Mouse (Mus musculus): ENCODE measurements around the gene Olfr1339. TPM values are rescaled to one million over a fixed set of nuclear protein-coding genes. Genes with fewer than 3 reads are reported as not detected.

Olfr1339 gene
- not detected in 2 replicates for polyA plus RNA-seq (2011; ENCODE audit: insufficient read length, low read depth, missing spikeins)

DNA sequence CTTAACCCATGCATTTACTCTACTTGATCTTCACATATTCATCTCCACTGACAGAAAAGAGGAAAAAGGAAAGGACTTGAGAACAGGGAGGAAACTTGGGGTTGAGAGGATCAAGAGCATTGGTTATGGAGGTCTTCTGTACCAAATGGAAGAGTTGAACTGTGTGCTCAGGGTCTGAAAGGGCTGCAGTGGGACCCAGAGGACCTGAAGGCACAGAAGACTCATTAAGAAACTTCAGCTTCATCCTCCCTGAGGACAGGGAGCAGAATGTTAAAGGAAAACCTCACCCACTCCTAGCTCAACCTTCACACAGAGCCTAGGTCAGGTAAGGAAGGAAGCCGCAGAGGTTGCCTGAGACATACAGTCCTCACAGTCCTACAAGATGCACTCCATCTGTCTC, at the start of gene Olfr1339:
Olfr1339 (plus strand) TSS at position 301 of the 400 bp plus-strand sequence.
- TF ChIP-seq POLR2A (IDR thresholded peaks at IDR 0.05; ENCODE audit: low read depth, low read length) (no peak), CTCF (IDR thresholded peaks at IDR 0.05; ENCODE audit: borderline replicate concordance, insufficient read depth, low read length) (no peak)
- no peak within 1 kb of the TSS for H3K27ac ChIP-seq (ENCODE audit: insufficient read depth, low read length)
- H3K4me1 ChIP-seq (ENCODE audit: control insufficient read depth, insufficient read depth, low read length) = no peaks in the 10 kb centered on the region
- H3K4me3 ChIP-seq (ENCODE audit: insufficient read depth, low read length) = no peak within 1 kb of the TSS

GRCm38 (mm10) chr4:118687086-118687485, 44.9 kb upstream of the Olfr1339 start:
- Histone ChIP-seq H3K4me1 (ENCODE audit: control insufficient read depth, insufficient read depth, low read length) (no peaks in the 10 kb centered on the region), H3K27ac (ENCODE audit: insufficient read depth, low read length) (no peak overlapping the region), H3K4me3 (ENCODE audit: insufficient read depth, low read length) (no peak overlapping the region)
- TF ChIP-seq POLR2A (IDR thresholded peaks at IDR 0.05; ENCODE audit: low read depth, low read length) = no peak
- TF ChIP-seq CTCF (IDR thresholded peaks at IDR 0.05; ENCODE audit: borderline replicate concordance, insufficient read depth, low read length) = no peak

DNA sequence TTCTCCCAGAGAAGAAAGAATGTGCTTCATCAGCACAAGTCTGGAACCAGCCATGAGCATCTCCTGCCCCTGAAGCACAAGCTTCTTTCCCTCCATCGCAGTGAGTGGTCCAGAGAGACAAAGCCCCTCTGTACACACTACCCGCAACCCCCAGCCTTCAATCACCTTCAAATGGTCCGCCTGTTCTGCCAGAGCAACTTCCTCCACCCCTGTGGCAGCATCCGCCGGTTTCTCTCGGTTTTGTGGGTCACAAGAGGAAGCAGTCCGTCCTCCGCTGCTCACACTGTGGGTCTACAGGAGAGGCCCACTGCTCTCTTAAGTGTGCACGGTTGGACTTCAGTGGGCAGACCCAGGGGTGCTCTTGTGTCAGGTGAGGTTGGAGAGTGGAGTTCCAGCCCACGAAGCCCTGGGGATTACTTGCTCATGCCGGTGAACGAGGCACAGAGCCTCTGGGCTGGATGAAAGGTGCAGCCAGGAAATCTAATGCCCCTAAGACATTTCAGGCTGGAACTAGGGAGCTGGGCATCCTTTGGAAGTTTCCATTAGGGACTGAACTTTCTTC, 39.5 kb upstream of the Olfr1339 start, which contains the start of gene Olfr1342:
Olfr1342 (minus strand) TSS at position 345 of the 562 bp plus-strand sequence.
- Histone ChIP-seq H3K4me3 (ENCODE audit: insufficient read depth, low read length) (no peak within 1 kb of the TSS), H3K4me1 (ENCODE audit: control insufficient read depth, insufficient read depth, low read length) (no peaks in the 10 kb centered on the region), H3K27ac (ENCODE audit: insufficient read depth, low read length) (no peak within 1 kb of the TSS)
- TF ChIP-seq CTCF (IDR thresholded peaks at IDR 0.05; ENCODE audit: borderline replicate concordance, insufficient read depth, low read length) (no peak), POLR2A (IDR thresholded peaks at IDR 0.05; ENCODE audit: low read depth, low read length) (no peak)

- no peak for TF ChIP-seq CTCF (IDR thresholded peaks at IDR 0.05; ENCODE audit: borderline replicate concordance, insufficient read depth, low read length)
- TF ChIP-seq POLR2A (IDR thresholded peaks at IDR 0.05; ENCODE audit: low read depth, low read length) = no peak
- Histone ChIP-seq H3K4me1 (ENCODE audit: control insufficient read depth, insufficient read depth, low read length) (no peaks in the 10 kb centered on the region), H3K27ac (ENCODE audit: insufficient read depth, low read length) (no peak overlapping the region), H3K4me3 (ENCODE audit: insufficient read depth, low read length) (no peak overlapping the region)
Measured at GRCm38 (mm10) chr4:118693812-118694211, 38.2 kb upstream of the Olfr1339 start.

GRCm38 (mm10) chr4:118703223-118703622, 28.8 kb upstream of the Olfr1339 start, which contains the start of gene Olfr1341:
Gene Olfr1341, plus strand, starts transcription at chr4:118703523.
- H3K4me1 ChIP-seq (ENCODE audit: control insufficient read depth, insufficient read depth, low read length) = no peaks in the 10 kb centered on the region
- H3K27ac ChIP-seq (ENCODE audit: insufficient read depth, low read length) = no peak within 1 kb of the TSS
- TF ChIP-seq POLR2A (IDR thresholded peaks at IDR 0.05; ENCODE audit: low read depth, low read length) (no peak), CTCF (IDR thresholded peaks at IDR 0.05; ENCODE audit: borderline replicate concordance, insufficient read depth, low read length) (no peak)
- no peak within 1 kb of the TSS for H3K4me3 ChIP-seq (ENCODE audit: insufficient read depth, low read length)

- TF ChIP-seq POLR2A (IDR thresholded peaks at IDR 0.05; ENCODE audit: low read depth, low read length) (no peak), CTCF (IDR thresholded peaks at IDR 0.05; ENCODE audit: borderline replicate concordance, insufficient read depth, low read length) (no peak)
- Histone ChIP-seq H3K4me3 (ENCODE audit: insufficient read depth, low read length) (no peak overlapping the region), H3K27ac (ENCODE audit: insufficient read depth, low read length) (no peak overlapping the region), H3K4me1 (ENCODE audit: control insufficient read depth, insufficient read depth, low read length) (no peaks in the 10 kb centered on the region)
Measured at GRCm38 (mm10) chr4:118708086-118708485, 23.9 kb upstream of the Olfr1339 start.

DNA sequence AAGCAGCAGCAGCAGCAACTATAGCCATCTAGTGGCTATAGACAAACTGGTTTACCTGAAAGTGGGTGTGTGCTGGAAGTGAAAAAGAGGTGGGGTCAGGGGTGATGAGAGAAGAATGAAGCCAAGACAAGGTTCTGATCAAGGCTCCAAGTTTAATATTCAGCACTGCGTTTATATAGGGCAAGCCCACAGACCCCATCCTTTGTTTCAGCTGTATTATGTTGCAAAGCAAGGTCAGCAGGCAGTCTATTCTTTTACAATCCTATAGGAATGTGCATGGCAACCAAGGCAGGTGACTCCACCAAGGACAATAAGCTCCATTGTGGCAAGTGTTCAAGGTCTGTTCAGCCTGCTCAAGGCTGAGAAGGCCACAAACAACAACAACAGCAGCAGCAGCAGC, 20.3 kb upstream of the Olfr1339 start:
- Histone ChIP-seq H3K4me3 (ENCODE audit: insufficient read depth, low read length) (no peak overlapping the region), H3K27ac (ENCODE audit: insufficient read depth, low read length) (no peak overlapping the region), H3K4me1 (ENCODE audit: control insufficient read depth, insufficient read depth, low read length) (no peaks in the 10 kb centered on the region)
- no peak for TF ChIP-seq CTCF (IDR thresholded peaks at IDR 0.05; ENCODE audit: borderline replicate concordance, insufficient read depth, low read length)
- no peak for TF ChIP-seq POLR2A (IDR thresholded peaks at IDR 0.05; ENCODE audit: low read depth, low read length)

DNA sequence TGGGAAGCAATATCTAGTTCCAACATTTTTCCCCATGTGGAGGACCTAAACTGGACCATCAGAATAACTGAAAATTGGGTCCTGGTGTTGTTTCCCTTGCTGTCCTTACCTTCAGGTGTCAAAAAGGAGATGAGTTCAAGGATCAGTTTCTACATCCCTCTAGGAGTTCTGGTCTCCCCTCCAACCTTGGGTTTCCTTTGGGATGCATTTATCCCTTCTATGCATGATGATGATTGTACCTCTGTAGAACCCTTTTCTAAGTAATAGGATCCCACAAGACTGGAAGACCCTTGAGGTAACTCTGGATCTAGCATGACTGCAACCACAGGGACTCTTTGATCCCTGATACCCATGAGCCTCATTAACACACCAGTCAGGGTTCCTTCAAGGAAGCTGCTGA, 12.1 kb upstream of the Olfr1339 start, which contains the start of gene Olfr1340:
Olfr1340 (plus strand) TSS at position 301 of the 400 bp plus-strand sequence.
- no peak within 1 kb of the TSS for H3K27ac ChIP-seq (ENCODE audit: insufficient read depth, low read length)
- no peak for TF ChIP-seq POLR2A (IDR thresholded peaks at IDR 0.05; ENCODE audit: low read depth, low read length)
- no peak for TF ChIP-seq CTCF (IDR thresholded peaks at IDR 0.05; ENCODE audit: borderline replicate concordance, insufficient read depth, low read length)
- no peaks in the 10 kb centered on the region for H3K4me1 ChIP-seq (ENCODE audit: control insufficient read depth, insufficient read depth, low read length)
- no peak within 1 kb of the TSS for H3K4me3 ChIP-seq (ENCODE audit: insufficient read depth, low read length)

- Histone ChIP-seq H3K27ac (ENCODE audit: insufficient read depth, low read length) (no peak overlapping the region), H3K4me1 (ENCODE audit: control insufficient read depth, insufficient read depth, low read length) (no peaks in the 10 kb centered on the region), H3K4me3 (ENCODE audit: insufficient read depth, low read length) (no peak overlapping the region)
- no peak for TF ChIP-seq POLR2A (IDR thresholded peaks at IDR 0.05; ENCODE audit: low read depth, low read length)
- TF ChIP-seq CTCF (IDR thresholded peaks at IDR 0.05; ENCODE audit: borderline replicate concordance, insufficient read depth, low read length) = no peak
Measured at GRCm38 (mm10) chr4:118721742-118722483, 10.1 kb upstream of the Olfr1339 start.

- H3K27ac ChIP-seq (ENCODE audit: insufficient read depth, low read length) = no peak overlapping the region
- H3K4me1 ChIP-seq (ENCODE audit: control insufficient read depth, insufficient read depth, low read length) = no peaks in the 10 kb centered on the region
- H3K4me3 ChIP-seq (ENCODE audit: insufficient read depth, low read length) = no peak overlapping the region
- TF ChIP-seq POLR2A (IDR thresholded peaks at IDR 0.05; ENCODE audit: low read depth, low read length) (no peak), CTCF (IDR thresholded peaks at IDR 0.05; ENCODE audit: borderline replicate concordance, insufficient read depth, low read length) (no peak)
Measured at GRCm38 (mm10) chr4:118739574-118739973, 7.6 kb downstream of the Olfr1339 start.

Measured in embryonic fibroblast, embryonic 13.5 days (primary cell).